Mouse (Mus musculus) embryo, embryonic 10.5 days (tissue): ENCODE measurements around the gene Gm7849.
"Not testable (repeated sequence)": the region's sequence is repeated elsewhere in the genome, so short reads cannot be mapped to it uniquely, and the experiment has no call there.

Source experiments
- DNase-seq: peaks from one replicate; pipeline ENCODE4 v3.0.0-alpha.2; 2015; ENCODE audit warnings: low spot score

The Gm7849 gene

GRCm38 (mm10) chr8:21456460-21456859 is at the start of gene Gm7849:
Gm7849 (minus strand) TSS chr8:21456560.
- not testable (repeated sequence) for DNase-seq

- not testable (repeated sequence) for DNase-seq
Observed at GRCm38 (mm10) chr8:21427111-21427510, 29.2 kb downstream of the Gm7849 start, which contains the start of gene Defa36. Defa36 (plus strand) TSS chr8:21427411.
